Mouse (Mus musculus) heart, adult 2 months (tissue): ENCODE data around the gene Fam83e. TPM values are rescaled to one million over a fixed set of nuclear protein-coding genes. Genes with fewer than 3 reads are reported as not detected.

ENCODE experiments used
- DNase-seq, 2 experiments: peaks; one replicate each; pipeline ENCODE4 v3.0.0; 2021
- H3K27ac ChIP-seq: fragments of 200-600 bp; 2 replicates; pipeline ENCODE4 v1.8.1; 2022
- H3K27me3 ChIP-seq: fragments of 200-500 bp; 2 replicates; pipeline ENCODE4 v1.6.1; 2012; ENCODE audit warnings: mild to moderate bottlenecking, low read length, inconsistent platforms, mixed read lengths; ENCODE audit not compliant: control insufficient read depth, insufficient read depth
- H3K36me3 ChIP-seq: fragments of 200-500 bp; 2 replicates; pipeline ENCODE4 v1.6.1; 2012; ENCODE audit warnings: low read length, inconsistent platforms; ENCODE audit not compliant: control insufficient read depth, insufficient read depth
- H3K4me1 ChIP-seq: fragments of 200-500 bp; 2 replicates; pipeline ENCODE4 v1.6.1; 2011; ENCODE audit warnings: low read length; ENCODE audit not compliant: control insufficient read depth, insufficient read depth
- H3K4me3 ChIP-seq: fragments of 200-600 bp; 2 replicates; pipeline ENCODE4 v1.8.1; 2022
- H3K79me2 ChIP-seq: fragments of 200-500 bp; replicated peaks from 2 replicates; pipeline ENCODE4 v1.6.1; 2012; ENCODE audit warnings: mild to moderate bottlenecking, inconsistent platforms, low read length, moderate library complexity, mixed read lengths; ENCODE audit not compliant: control insufficient read depth, insufficient read depth
- H3K9ac ChIP-seq: fragments of 200-500 bp; 2 replicates; pipeline ENCODE4 v1.6.1; 2012; ENCODE audit warnings: low read depth, mild to moderate bottlenecking, control low read depth, inconsistent platforms, low read length, mixed read lengths
- CTCF ChIP-seq: fragments of 200-600 bp; IDR thresholded peaks from 2 replicates; pipeline ENCODE4 v1.8.1; 2022; ENCODE audit warnings: antibody characterized with exemption, mild to moderate bottlenecking, moderate library complexity
- EP300 ChIP-seq: fragments of 200-500 bp; IDR thresholded peaks from 2 replicates; pipeline ENCODE4 v1.6.1; 2011; ENCODE audit warnings: low read depth, low read length, control low read depth; ENCODE audit not compliant: insufficient read depth
- POLR2A ChIP-seq: fragments of 200-500 bp; IDR thresholded peaks from 2 replicates; pipeline ENCODE4 v1.6.1; 2011; ENCODE audit warnings: mild to moderate bottlenecking, low read depth, low read length, control low read depth; ENCODE audit not compliant: insufficient read depth
- WGBS: fragments of 180-500 bp; shearing (Covaris S2); methylation state at CpG from one replicate; pipeline ENCODE4 v1.1.7; 2018; 5-methylcytosine and 5-hydroxymethylcytosine counted together
- intact Hi-C: fragments of 180-260 bp; cut with DNase I; formaldehyde crosslinking; loops from one replicate; pipeline ENCODE4 v1.15.1; 2025
- polyA plus RNA-seq: library from polyadenylated mRNA; depleted of rRNA; stranded (reverse); fragments of >200 nt; gene quantifications from 2 replicates; pipeline ENCODE4 v1.2.3, GENCODE M21; 2012
- total RNA-seq, 2 experiments: library from RNA; stranded (reverse); gene quantifications; 2 replicates each; pipeline ENCODE4 v1.2.3; 2021

Fam83e gene
- total and polyA plus RNA-seq, 3 experiments, result 0.13 to 1.1 (median 0.34) TPM

DNA sequence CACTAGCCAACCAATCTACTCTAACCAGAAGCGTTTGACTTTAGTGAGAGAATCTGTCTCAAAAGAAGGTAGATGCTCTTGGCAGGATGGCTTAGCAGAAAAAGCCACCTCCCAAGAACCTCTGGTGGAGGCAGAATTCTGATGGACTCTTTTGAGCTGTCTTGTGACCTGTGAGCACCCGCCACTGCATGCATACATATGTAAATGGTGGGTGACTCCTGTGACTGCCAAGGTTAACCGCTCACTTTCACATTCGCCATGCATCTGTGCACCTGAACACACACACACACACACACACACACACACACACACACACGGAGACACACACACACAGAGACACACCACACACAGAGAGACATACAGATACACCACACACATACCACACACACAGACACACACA, 26.4 kb downstream of the Fam83e start:
- intact Hi-C loops, result no loop called here
- H3K9ac ChIP-seq, result no peak overlapping the region
- no peaks in the 10 kb centered on the region for H3K27me3 ChIP-seq
- peaks cover 2% of the 10 kb centered on the region; the same call in 1 of the 2 replicates for H3K4me1 ChIP-seq
- H3K79me2 ChIP-seq, result no peaks in the 10 kb centered on the region
- no peak for TF ChIP-seq CTCF
- no peak overlapping the region for H3K4me3 ChIP-seq
- DNase-seq, result no peak
- WGBS, result 89% methylated on average over 5 of the region's 5 CpGs
- no peak overlapping the region for H3K27ac ChIP-seq
- no peaks in the 10 kb centered on the region for H3K36me3 ChIP-seq

DNA sequence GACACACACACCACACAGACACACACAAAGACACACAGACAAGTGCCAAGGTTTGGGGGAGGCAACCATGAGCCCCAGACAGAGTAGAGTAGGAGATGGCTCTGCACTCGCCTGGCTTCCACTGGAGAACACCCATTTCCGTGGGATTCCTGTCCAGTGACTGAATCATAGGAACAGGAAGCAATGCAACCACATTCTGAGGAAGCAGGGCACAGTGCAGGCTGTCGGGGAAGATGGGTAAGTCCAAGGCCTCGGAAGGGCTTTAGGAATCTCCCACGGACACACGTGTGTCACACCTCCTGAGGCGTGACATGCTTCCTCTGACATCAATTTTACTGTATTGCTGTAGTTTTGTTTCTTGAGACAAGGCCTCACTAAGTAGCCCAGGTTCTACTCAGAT, 27.1 kb downstream of the Fam83e start:
- Histone ChIP-seq H3K9ac (no peak overlapping the region), H3K79me2 (no peaks in the 10 kb centered on the region), H3K4me3 (no peak overlapping the region), H3K27me3 (no peaks in the 10 kb centered on the region), H3K36me3 (no peaks in the 10 kb centered on the region), H3K27ac (no peak overlapping the region), H3K4me1 (peaks cover 2% of the 10 kb centered on the region; the same call in 1 of the 2 replicates)
- intact Hi-C loops, result no loop called here
- TF ChIP-seq CTCF (no peak), EP300 (no peak), POLR2A (no peak)
- no peak for DNase-seq
- WGBS, result 52% methylated on average over 7 of the region's 7 CpGs

DNA sequence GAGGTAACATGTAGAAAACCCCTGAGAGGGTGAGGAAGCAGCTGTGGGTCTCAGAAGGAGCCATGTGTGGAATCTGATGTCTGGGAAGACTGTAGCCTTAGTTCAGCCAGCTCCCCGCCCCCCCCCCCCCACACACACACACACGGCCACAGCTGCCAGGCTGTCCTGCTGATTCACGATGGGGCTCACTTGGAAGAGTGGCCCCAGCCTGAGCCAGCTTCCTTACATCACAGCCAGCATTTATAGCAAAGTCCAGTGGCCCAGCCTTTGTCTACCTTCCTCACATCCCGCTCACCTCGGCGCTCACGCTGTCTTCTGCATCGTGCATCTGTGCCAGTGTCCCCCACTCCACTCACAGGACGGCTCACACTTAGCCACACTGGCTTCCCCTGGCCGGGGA, 28.4 kb downstream of the Fam83e start:
- Histone ChIP-seq H3K79me2 (no peaks in the 10 kb centered on the region), H3K9ac (no peak overlapping the region), H3K4me3 (no peak overlapping the region), H3K36me3 (no peaks in the 10 kb centered on the region), H3K27me3 (no peaks in the 10 kb centered on the region), H3K4me1 (peaks cover 2% of the 10 kb centered on the region; the same call in 1 of the 2 replicates), H3K27ac (no peak overlapping the region)
- DNase-seq, result no peak
- WGBS, result 36% methylated on average over 9 of the region's 10 CpGs
- intact Hi-C loops, result no loop called here
- TF ChIP-seq EP300, result no peak
- TF ChIP-seq POLR2A, result no peak
- TF ChIP-seq CTCF, result no peak

DNA sequence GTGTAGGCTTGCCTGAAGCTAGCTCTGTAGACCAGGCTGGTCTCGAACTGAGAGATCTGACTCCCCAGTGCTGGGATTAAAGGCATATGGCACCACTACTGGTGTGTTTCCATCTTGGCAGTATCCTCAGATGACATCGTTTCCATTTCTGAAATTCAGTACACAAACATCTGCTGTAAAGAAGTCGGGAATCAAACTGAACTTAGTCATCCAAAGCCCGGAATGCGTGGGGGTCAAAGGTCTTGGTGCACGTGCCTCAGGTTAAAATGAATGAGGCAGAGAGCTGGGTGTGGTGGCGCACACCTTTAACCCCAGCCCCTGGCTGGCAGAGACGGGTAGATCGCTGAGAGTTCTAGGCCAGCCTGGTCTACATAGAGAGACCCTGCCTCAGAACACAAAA, 29.1 kb downstream of the Fam83e start:
- intact Hi-C loops, result no loop called here
- no peak overlapping the region for H3K9ac ChIP-seq
- DNase-seq, result no peak
- TF ChIP-seq CTCF, result no peak
- peaks cover 2% of the 10 kb centered on the region; the same call in 1 of the 2 replicates for H3K4me1 ChIP-seq
- no peaks in the 10 kb centered on the region for H3K79me2 ChIP-seq
- no peak overlapping the region for H3K27ac ChIP-seq
- no peaks in the 10 kb centered on the region for H3K27me3 ChIP-seq
- H3K4me3 ChIP-seq, result no peak overlapping the region
- no peaks in the 10 kb centered on the region for H3K36me3 ChIP-seq
- WGBS, result 65% methylated on average over 9 of the region's 9 CpGs

DNA sequence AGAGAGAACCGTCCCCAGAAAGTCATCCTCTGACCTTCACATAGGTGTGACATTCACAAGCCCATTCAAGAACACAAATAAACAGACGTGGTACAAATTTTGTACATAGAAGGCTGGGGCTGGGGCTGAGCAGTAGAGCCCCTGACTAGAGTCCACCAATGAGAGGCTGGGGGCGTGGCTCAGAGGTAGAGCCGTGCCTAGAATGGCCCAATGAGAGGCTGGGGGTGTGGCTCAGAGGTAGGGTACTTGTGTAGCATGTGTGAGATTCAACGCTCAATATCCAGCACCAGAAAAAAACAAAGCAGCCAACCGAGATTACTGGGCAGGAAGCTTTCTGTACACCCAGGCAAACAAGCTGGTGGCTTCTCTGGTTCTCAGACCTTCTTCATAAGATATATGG, 34.7 kb downstream of the Fam83e start:
- H3K79me2 ChIP-seq, result no peaks in the 10 kb centered on the region
- H3K27me3 ChIP-seq, result peaks cover 6% of the 10 kb centered on the region
- no peak for TF ChIP-seq POLR2A
- TF ChIP-seq EP300, result no peak
- TF ChIP-seq CTCF, result no peak
- H3K9ac ChIP-seq, result no peak overlapping the region
- WGBS, result 62% methylated on average over 6 of the region's 6 CpGs
- H3K4me1 ChIP-seq, result no peaks in the 10 kb centered on the region; the same call in 1 of the 2 replicates
- H3K4me3 ChIP-seq, result no peak overlapping the region
- H3K27ac ChIP-seq, result no peak overlapping the region
- intact Hi-C loops, result no loop called here
- DNase-seq, result no peak
- no peaks in the 10 kb centered on the region for H3K36me3 ChIP-seq

- intact Hi-C loops, result no loop called here
- Histone ChIP-seq H3K9ac (no peak overlapping the region), H3K4me1 (no peaks in the 10 kb centered on the region; the same call in 1 of the 2 replicates), H3K4me3 (no peak overlapping the region), H3K79me2 (no peaks in the 10 kb centered on the region), H3K27me3 (peaks cover 9% of the 10 kb centered on the region), H3K27ac (no peak overlapping the region), H3K36me3 (no peaks in the 10 kb centered on the region)
- TF ChIP-seq CTCF (no peak), POLR2A (no peak), EP300 (no peak)
- 14% methylated on average over 27 of the region's 27 CpGs for WGBS
- no peak for DNase-seq
Measured at GRCm38 (mm10) chr7:45759400-45759799, 38.4 kb downstream of the Fam83e start.
